Mouse (Mus musculus) Muller cell, postnatal 12 days (primary cell): ENCODE measurements around the gene Olfr74.
"Not testable (repeated sequence)": the region's sequence is repeated elsewhere in the genome, so short reads cannot be mapped to it uniquely, and the experiment has no call there.

Source experiments
- DNase-seq: peaks from one replicate; pipeline ENCODE4 v3.0.0-alpha.2; 2015; ENCODE audit errors: inconsistent ontology term

Olfr74 gene

DNA sequence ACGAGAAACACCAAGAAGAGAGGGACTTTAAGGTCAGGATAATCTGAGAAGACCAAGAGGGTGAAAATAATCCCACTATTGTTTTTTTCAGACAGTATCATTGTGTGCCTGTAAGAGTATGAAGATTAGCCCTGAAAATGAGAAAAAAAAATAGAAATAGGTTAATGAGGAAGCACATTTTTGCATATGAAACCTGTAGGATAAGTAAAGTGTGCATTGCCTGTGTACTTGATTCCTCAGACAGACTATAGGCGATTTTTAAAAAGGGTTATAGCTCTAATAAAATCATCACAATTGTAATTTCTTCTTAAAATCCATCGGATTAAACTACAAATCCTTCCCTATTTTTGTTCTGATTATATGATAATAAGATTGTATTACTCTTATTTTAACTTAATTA, at the start of gene Olfr74:
Gene Olfr74 (minus strand): TSS at position 101 of the 400 bp plus-strand sequence.
- no peak for DNase-seq

DNA sequence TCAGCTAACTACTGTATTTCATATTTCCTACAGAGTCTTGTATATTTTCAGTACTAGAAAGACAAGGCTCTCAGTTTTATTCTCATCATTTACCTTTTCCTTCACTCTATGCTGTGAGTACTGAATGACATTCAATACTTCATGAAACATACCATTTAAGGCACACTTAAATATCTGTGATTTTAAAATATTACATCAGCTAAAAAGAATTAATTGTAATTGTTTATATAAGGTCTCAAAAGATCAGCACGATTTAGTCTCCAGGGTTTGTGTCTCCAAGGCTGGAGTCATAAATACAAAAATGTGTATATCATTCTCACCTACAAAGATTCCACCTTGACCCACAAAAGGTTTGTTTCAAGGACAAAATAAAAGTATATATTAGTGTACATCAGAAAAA, 48.0 kb upstream of the Olfr74 start, which contains the start of gene Olfr1161:
Gene Olfr1161 (plus strand): TSS at position 301 of the 400 bp plus-strand sequence.
- not testable (repeated sequence) for DNase-seq

DNA sequence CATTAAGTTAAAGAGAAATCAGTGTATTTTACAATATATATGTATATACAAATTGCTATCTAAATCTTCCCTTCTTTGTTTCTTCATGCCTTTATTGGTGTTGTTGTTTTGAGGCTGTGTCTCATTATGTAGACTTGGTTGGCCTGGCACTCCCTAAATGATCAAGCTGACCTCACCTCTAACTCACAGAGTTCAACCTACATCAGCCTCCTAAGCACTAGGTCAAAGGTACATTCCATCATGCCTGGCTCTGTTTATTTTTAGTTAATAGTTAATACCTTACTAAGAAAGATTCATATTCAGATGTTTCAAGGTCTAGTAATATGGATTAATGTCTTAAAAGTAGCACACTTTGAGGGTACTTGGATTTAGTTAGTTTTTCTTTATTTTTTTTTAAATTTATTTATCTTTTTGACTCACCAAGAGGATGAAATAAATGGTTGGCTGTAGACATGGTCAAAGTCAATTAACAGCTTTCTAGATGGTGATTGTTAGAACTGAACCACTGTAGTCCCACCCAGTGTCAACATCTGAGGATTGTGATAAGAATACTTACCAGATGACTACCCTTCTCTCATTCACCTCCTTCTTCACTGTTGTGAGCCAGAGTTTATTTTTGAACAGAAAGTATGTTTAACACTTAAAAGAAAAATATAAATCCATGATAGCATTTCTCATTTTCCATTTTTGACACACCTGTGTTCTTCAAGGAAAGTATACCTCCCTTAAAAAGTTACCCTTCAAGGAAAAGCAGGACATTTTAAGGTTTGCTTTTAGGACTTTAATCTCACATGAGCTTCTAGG, 33.3 kb upstream of the Olfr74 start, which contains the start of gene Olfr1160:
Gene Olfr1160 (minus strand): TSS at position 754 of the 804 bp plus-strand sequence.
- DNase-seq: no peak

DNA sequence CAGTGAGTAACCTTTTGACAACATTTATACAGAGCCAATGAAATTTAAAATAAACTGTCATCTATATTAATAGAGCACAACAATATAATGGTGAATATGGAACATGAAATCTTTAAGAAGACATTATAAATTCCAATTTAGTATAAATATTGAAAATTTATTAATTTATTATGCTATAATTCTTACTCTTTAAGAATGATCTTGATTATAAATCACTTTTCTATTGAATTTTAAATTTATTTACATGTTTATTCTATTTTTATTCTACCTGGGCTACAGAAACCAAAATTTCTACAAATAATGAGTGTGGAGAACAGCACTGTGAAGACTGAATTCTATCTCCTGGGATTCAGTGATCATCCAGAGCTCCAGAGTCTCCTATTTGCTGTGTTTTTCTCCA, 15.3 kb upstream of the Olfr74 start, which contains the start of gene Olfr1158:
Gene Olfr1158 (plus strand): TSS at position 301 of the 400 bp plus-strand sequence.
- DNase-seq: no peak

DNA sequence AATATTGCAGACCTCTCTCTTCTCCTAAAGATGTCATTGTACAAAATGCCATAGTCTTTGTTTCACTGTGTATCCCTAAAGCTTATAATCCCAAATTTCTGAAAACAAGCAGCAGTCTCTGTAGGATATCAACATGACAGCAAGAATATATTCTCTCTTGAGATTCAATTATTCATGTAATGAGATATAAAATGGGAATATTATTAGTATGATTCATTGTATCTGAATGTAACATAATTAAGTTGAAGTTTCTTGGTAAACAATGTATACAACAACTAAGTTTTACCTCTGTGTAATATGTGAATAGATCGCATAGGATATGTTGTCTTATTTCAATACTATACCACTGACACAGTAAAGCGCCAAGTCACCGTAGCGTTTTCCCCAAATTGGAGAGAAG, 6.3 kb downstream of the Olfr74 start, which contains the start of gene Olfr1157:
Gene Olfr1157 (minus strand): TSS at position 101 of the 400 bp plus-strand sequence.
- no peak for DNase-seq

DNA sequence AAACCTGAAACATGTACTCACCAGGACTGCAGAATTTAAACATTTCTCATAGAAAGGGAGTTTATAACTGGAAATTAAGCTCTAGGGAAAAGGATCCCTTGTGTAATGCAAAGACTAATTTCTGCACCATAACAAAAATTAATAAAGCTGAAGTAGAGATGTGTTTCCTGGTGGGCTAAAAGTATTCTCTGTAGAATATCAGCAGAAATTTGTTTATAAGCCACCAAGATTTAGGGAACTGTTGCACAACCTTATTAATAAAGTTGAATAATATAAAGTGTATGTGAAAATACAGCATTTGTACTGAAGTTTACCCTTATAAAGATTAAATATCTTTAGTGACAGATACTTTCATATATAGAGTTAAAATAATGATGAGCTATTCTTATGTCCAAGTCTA, 21.5 kb downstream of the Olfr74 start, which contains the start of gene Olfr1156:
Gene Olfr1156 (minus strand): TSS at position 101 of the 400 bp plus-strand sequence.
- DNase-seq: no peak

DNA sequence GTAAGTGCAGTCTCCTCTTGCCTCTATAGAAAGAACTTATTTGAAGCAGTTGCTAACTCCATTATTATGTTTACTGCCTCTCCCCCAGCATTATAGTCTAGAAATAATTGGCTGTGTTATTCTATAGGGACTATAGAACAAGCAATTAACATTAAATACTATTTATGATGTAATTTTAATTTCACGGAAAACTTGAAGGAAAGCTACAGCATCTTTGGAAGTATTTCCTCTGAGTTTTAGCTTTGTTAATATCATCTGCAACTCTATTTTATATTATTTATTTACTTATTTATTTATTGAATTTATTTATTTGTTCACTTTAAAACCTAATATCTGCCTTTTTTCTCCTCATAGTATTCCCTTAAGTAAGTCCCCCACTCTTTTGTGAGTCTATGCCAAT, 29.4 kb downstream of the Olfr74 start, which contains the start of gene Olfr1155:
Gene Olfr1155 (minus strand): TSS at position 101 of the 400 bp plus-strand sequence.
- no peak for DNase-seq
